Mouse (Mus musculus): ENCODE results near the gene Ube2g2.

- TF ChIP-seq CTCF (IDR thresholded peaks at IDR 0.05; ENCODE audit: borderline replicate concordance, extremely low read depth, insufficient read depth, insufficient read length) (no peak), POLR2A (IDR thresholded peaks at IDR 0.05; ENCODE audit: borderline replicate concordance, extremely low read depth, insufficient read depth, insufficient read length, poor library complexity, severe bottlenecking) (no peak)
Measured at GRCm38 (mm10) chr10:77588036-77588435, 34.0 kb upstream of the Ube2g2 start.
